ENCODE assay signal across 12 mouse cellular contexts in genomic region chr3:85928140-85928611, GRCm38 (mm10). TPM values are rescaled to one million over a fixed set of nuclear protein-coding genes. Genes with fewer than 3 reads are reported as not detected.
DNase-seq lines count a peak whose midpoint lies in the region; ATAC-seq and TF ChIP-seq lines count a peak whose summit lies in the region.
"Had no signal": no experiment of that assay in that cellular context is flagged by ENCODE, and none has a peak within 500 bp of the region (broad histone marks: within the 10 kb centered on the region; RNA-seq: fewer than 3 reads in every experiment).

No protein-coding gene starts in this region.

- no peak for TF ChIP-seq EP300 in liver, postnatal 0 days (IDR thresholded peaks at IDR 0.05; ENCODE audit: low read depth)

- H3K4me1 ChIP-seq in midbrain, embryonic 11.5 days (ENCODE audit: control insufficient read depth, insufficient read depth, low read length): no peaks in the 10 kb centered on the region
- H3K4me1 ChIP-seq in midbrain, embryonic 13.5 days (replicated peaks): no peaks in the 10 kb centered on the region
- H3K4me1 ChIP-seq in limb, embryonic 10.5 days: peaks cover 22% of the 10 kb centered on the region
- no peaks in the 10 kb centered on the region for H3K4me1 ChIP-seq in liver, postnatal 0 days (ENCODE audit: insufficient read depth)

- no peak overlapping the region for H3K9ac ChIP-seq in midbrain, embryonic 11.5 days (ENCODE audit: low read length)
- no peak overlapping the region for H3K9ac ChIP-seq in midbrain, embryonic 13.5 days (replicated peaks)
- H3K9ac ChIP-seq in liver, postnatal 0 days (replicated peaks): no peak overlapping the region
- H3K9ac ChIP-seq: limb, embryonic 12.5 days had no signal

- H3K9me3 ChIP-seq in midbrain, embryonic 11.5 days (ENCODE audit: control insufficient read depth, low read length): no peaks in the 10 kb centered on the region
- no peaks in the 10 kb centered on the region for H3K9me3 ChIP-seq in midbrain, embryonic 13.5 days
- H3K9me3 ChIP-seq in limb, embryonic 10.5 days (replicated peaks): no peaks in the 10 kb centered on the region
- no peaks in the 10 kb centered on the region for H3K9me3 ChIP-seq in liver, postnatal 0 days (ENCODE audit: low read length)
- H3K9me3 ChIP-seq: limb, embryonic 12.5 days; megakaryocyte, embryonic 14.5 days had no signal

- intact Hi-C loops in gastrocnemius, postnatal 36 days (cut with DNase I): loop anchor here (10.0 kb wide), 1 partner anchor 1003 kb away; no protein-coding TSS in a partner anchor

- 87% methylated on average over 5 of the region's 5 CpGs for WGBS in midbrain, embryonic 11.5 days
- 83% methylated on average over 5 of the region's 5 CpGs for WGBS in midbrain, embryonic 13.5 days
- 80% methylated on average over 5 of the region's 5 CpGs for WGBS in limb, embryonic 10.5 days
- WGBS in liver, postnatal 0 days (ENCODE audit: insufficient replicate concordance): 80% methylated on average over 5 of the region's 5 CpGs

- peak; percentile 16 to 54 for DNase-seq in cerebellum, postnatal 10 days
- DNase-seq in cerebellum, postnatal 36 days: no peak
- DNase-seq in midbrain, embryonic 11.5 days (ENCODE audit: low spot score, missing footprints): peak; percentile 79
- DNase-seq in gastrocnemius, postnatal 36 days: peak; percentile 29 to 46
- no peak for DNase-seq in limb, embryonic 10.5 days (ENCODE audit: low spot score)
- DNase-seq in embryo, embryonic 10.5 days (ENCODE audit: low spot score): no peak
- DNase-seq in liver, postnatal 0 days: no peak
- DNase-seq: B cell, adult 2 months had no signal

- no peak overlapping the region for H3K4me3 ChIP-seq in midbrain, embryonic 11.5 days (ENCODE audit: low read depth, low read length)
- no peak overlapping the region for H3K4me3 ChIP-seq in midbrain, embryonic 13.5 days (replicated peaks)
- H3K4me3 ChIP-seq in limb, embryonic 10.5 days: no peak overlapping the region
- H3K4me3 ChIP-seq in liver, postnatal 0 days (ENCODE audit: low read depth, low read length): no peak overlapping the region
- H3K4me3 ChIP-seq: limb, embryonic 12.5 days; megakaryocyte, embryonic 14.5 days had no signal

- no peaks in the 10 kb centered on the region for H3K36me3 ChIP-seq in midbrain, embryonic 11.5 days (ENCODE audit: control insufficient read depth, insufficient read depth, low read length)
- no peaks in the 10 kb centered on the region for H3K36me3 ChIP-seq in midbrain, embryonic 13.5 days
- H3K36me3 ChIP-seq in limb, embryonic 10.5 days: no peaks in the 10 kb centered on the region
- no peaks in the 10 kb centered on the region for H3K36me3 ChIP-seq in liver, postnatal 0 days (replicated peaks; ENCODE audit: insufficient read depth, low read length)
- H3K36me3 ChIP-seq: limb, embryonic 12.5 days had no signal

- H3K27ac ChIP-seq in midbrain, embryonic 11.5 days (ENCODE audit: low read depth, low read length): no peak overlapping the region
- no peak overlapping the region for H3K27ac ChIP-seq in midbrain, embryonic 13.5 days
- peak overlapping the region; percentile 67; the same call in 1 of the 2 replicates for H3K27ac ChIP-seq in limb, embryonic 10.5 days
- H3K27ac ChIP-seq in liver, postnatal 0 days (ENCODE audit: low read depth): no peak overlapping the region
- H3K27ac ChIP-seq: limb, embryonic 12.5 days had no signal

- no peak for ATAC-seq in midbrain, embryonic 11.5 days (ENCODE audit: low FRiP score)
- no peak for ATAC-seq in midbrain, embryonic 13.5 days
- no peak for ATAC-seq in liver, postnatal 0 days

- no peak for TF ChIP-seq CTCF in liver, postnatal 0 days (IDR thresholded peaks at IDR 0.05; ENCODE audit: low read depth)

- H3K4me2 ChIP-seq in midbrain, embryonic 11.5 days: no peak overlapping the region
- H3K4me2 ChIP-seq in midbrain, embryonic 13.5 days (replicated peaks): no peak overlapping the region
- no peak overlapping the region for H3K4me2 ChIP-seq in liver, postnatal 0 days (ENCODE audit: low read depth, low read length)

- no peaks in the 10 kb centered on the region for H3K27me3 ChIP-seq in midbrain, embryonic 11.5 days (ENCODE audit: control insufficient read depth, insufficient read depth, low read length)
- H3K27me3 ChIP-seq in midbrain, embryonic 13.5 days: no peaks in the 10 kb centered on the region
- 0 out of 2 replicates have a peak, but pooled peaks cover 8% of the 10 kb centered on the region for H3K27me3 ChIP-seq in limb, embryonic 10.5 days (ENCODE audit: low read depth, poor library complexity, severe bottlenecking)
- no peaks in the 10 kb centered on the region for H3K27me3 ChIP-seq in liver, postnatal 0 days (ENCODE audit: insufficient read depth, low read length)

RNA-seq across cellular contexts. Expression of gene Gm37240, which starts 40.9 kb away (rescaled TPM):
- polyA plus RNA-seq in midbrain, embryonic 11.5 days (2014; fragmentation: Nextera tagmentation; extraction: Ambion mirVana): 0.67 and 0.91 TPM in 2 replicates
- 0.16 TPM in 1 of 2 replicates, not detected in the other for polyA plus RNA-seq in midbrain, embryonic 13.5 days (2015; fragmentation: Nextera tagmentation; extraction: Ambion mirVana)
- 10 to 100 TPM; 35.6 to 41.7 TPM for total RNA-seq in gastrocnemius, postnatal 36 days (2021)
- 0.97 and 3.1 TPM in 2 replicates for polyA plus RNA-seq in limb, embryonic 10.5 days (2016; fragmentation: Nextera tagmentation; extraction: Ambion mirVana)
- polyA plus RNA-seq in liver, postnatal 0 days (2015; fragmentation: Nextera tagmentation; extraction: Ambion mirVana): 0.49 and 0.72 TPM in 2 replicates
- total RNA-seq: common myeloid progenitor, adult 5-6 weeks had no signal

RNA-seq across cellular contexts. Expression of gene Glt28d2, which starts 40.9 kb away (rescaled TPM):
- polyA plus RNA-seq in midbrain, embryonic 11.5 days (2014; fragmentation: Nextera tagmentation; extraction: Ambion mirVana): 0.15 and 0.29 TPM in 2 replicates
- polyA plus RNA-seq in midbrain, embryonic 13.5 days (2015; fragmentation: Nextera tagmentation; extraction: Ambion mirVana): 0.14 TPM in 1 of 2 replicates, not detected in the other
- total RNA-seq in gastrocnemius, postnatal 36 days (2021): 1 to 10 TPM; 5.3 to 8.5 TPM
- polyA plus RNA-seq in limb, embryonic 10.5 days (2016; fragmentation: Nextera tagmentation; extraction: Ambion mirVana): 0.18 and 0.85 TPM in 2 replicates
- polyA plus RNA-seq in liver, postnatal 0 days (2015; fragmentation: Nextera tagmentation; extraction: Ambion mirVana): 0.48 and 0.56 TPM in 2 replicates
- total RNA-seq: common myeloid progenitor, adult 5-6 weeks had no signal

RNA-seq across cellular contexts. Expression of gene Sh3d19, which starts 42.7 kb away (rescaled TPM):
- polyA plus RNA-seq in midbrain, embryonic 11.5 days (2014; fragmentation: Nextera tagmentation; extraction: Ambion mirVana): 6.8 and 7.6 TPM in 2 replicates
- polyA plus RNA-seq in midbrain, embryonic 13.5 days (2015; fragmentation: Nextera tagmentation; extraction: Ambion mirVana): 7.7 and 8.6 TPM in 2 replicates
- total RNA-seq in gastrocnemius, postnatal 36 days (2021): 10 to 100 TPM; 10.4 to 15.9 TPM
- 15.0 and 20.3 TPM in 2 replicates for polyA plus RNA-seq in limb, embryonic 10.5 days (2016; fragmentation: Nextera tagmentation; extraction: Ambion mirVana)
- polyA plus RNA-seq in liver, postnatal 0 days (2015; fragmentation: Nextera tagmentation; extraction: Ambion mirVana): 10.2 and 11.4 TPM in 2 replicates

Comparison
In these comparisons a context has a peak if more than half of its experiments do, and no peak if none do; other contexts are left out.
1. DNase-seq: peak in cerebellum, postnatal 10 days (2 of 2), midbrain, embryonic 11.5 days (single experiment) and gastrocnemius, postnatal 36 days (2 of 2); none in cerebellum, postnatal 36 days (0 of 2), limb, embryonic 10.5 days (single experiment), embryo, embryonic 10.5 days (single experiment) and liver, postnatal 0 days (single experiment).